Mouse (Mus musculus): ENCODE measurements around the gene Fads6.
A peak's percentile ranks its signal among the peaks of the same experiment; 100 is the strongest.

Fads6 gene

GRCm38 (mm10) chr11:115275509-115275908, 22.0 kb downstream of the Fads6 start:
- DNase-seq: no peak

GRCm38 (mm10) chr11:115274771-115275170, 22.7 kb downstream of the Fads6 start:
- no peak for DNase-seq

DNA sequence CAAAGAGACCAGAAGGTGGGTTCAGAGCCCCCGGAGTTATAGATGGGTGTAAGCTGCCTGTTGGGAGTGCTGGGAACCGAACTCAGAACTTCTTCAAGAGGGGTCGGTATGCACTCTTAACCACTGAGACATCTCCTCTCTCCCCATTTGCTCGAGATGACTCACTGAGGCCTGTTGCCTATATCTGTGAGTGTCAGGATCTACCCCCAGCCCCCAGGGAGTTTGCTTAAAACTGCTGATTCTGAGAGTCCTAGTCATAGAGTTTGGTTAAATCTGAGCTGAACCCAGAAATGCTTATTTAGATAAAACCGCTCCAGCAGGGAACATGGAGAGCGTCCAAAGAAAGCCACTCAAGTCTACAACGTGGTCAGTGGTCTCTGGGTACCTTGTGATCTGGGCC, 23.3 kb downstream of the Fads6 start:
- DNase-seq: no peak

- DNase-seq: no peak
Observed at GRCm38 (mm10) chr11:115273735-115274134, 23.7 kb downstream of the Fads6 start.

GRCm38 (mm10) chr11:115272894-115273498, 24.5 kb downstream of the Fads6 start:
- DNase-seq: no peak

DNA sequence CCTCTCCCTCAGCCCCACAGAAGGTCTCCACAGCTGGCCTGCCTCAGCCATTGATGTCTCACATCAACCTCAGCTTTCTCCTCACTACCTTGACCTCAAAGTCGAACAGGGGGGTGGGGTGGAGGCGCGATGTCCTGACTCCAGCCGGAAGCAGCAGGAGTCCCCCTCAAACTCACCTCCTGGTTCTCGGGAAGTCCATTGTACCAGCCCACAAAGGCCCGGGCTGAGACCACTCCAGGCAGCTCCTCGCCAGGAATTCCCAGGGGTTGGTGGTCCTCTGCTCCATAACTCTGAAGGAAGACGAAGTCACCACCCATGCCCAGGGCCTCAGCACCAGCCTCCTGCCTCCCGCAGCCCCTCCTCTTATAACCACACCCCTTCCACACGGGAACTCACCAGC, 26.0 kb downstream of the Fads6 start:
- no peak for DNase-seq

- DNase-seq: no peak
Observed at GRCm38 (mm10) chr11:115271052-115271451, 26.4 kb downstream of the Fads6 start.

- DNase-seq: peak; percentile 82
Observed at GRCm38 (mm10) chr11:115270148-115270861, 27.2 kb downstream of the Fads6 start.

DNA sequence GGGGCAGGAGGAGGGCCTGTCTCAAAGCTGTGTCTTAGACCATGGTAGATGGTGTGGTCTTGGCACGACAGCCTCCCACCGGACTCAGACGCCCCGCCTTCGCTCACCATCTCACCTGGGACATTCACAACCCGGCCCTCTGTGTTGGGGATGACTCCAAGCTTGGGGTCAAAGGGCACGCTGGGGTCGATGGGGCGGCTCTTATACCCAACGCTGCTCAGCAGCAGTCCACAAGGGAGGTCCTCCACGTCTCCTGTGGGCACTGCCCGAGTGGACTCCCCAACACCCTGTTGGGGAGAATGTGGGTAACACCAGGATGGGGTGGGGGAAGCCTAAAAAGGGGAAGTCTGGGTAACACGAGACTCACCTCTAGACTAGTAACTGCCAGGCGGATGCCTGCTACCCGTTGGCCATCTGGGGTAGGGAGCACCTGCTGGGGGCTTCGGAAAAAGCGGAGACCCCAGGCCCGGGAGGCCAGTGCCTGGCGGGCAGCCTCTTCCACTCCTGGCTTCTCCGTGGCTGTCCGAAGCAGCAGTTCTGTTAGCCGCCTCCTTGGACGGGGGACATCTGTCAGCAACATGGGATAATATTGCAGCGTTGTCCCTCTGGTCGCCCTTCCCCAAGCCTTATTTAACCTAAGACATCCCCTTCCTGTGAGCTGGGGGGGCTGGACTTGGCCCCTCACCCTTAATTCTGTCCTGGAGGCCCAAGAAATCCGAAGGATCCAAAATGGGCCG, 28.0 kb downstream of the Fads6 start:
- no peak for DNase-seq

GRCm38 (mm10) chr11:115267958-115268357, 29.5 kb downstream of the Fads6 start:
- DNase-seq: no peak

GRCm38 (mm10) chr11:115267061-115267883, 30.2 kb downstream of the Fads6 start, which contains the start of gene Grin2c:
Gene Grin2c, minus strand, starts transcription at chr11:115267243.
- no peak for DNase-seq

GRCm38 (mm10) chr11:115266400-115266778, 31.1 kb downstream of the Fads6 start:
- DNase-seq: no peak

- DNase-seq: no peak
Observed at GRCm38 (mm10) chr11:115265771-115266399, 31.6 kb downstream of the Fads6 start.

GRCm38 (mm10) chr11:115264862-115265668, 32.4 kb downstream of the Fads6 start:
- DNase-seq: no peak

GRCm38 (mm10) chr11:115264136-115264861, 33.2 kb downstream of the Fads6 start:
- no peak for DNase-seq

GRCm38 (mm10) chr11:115262954-115263353, 34.5 kb downstream of the Fads6 start:
- no peak for DNase-seq

GRCm38 (mm10) chr11:115259134-115259533, 38.3 kb downstream of the Fads6 start:
- no peak for DNase-seq

DNA sequence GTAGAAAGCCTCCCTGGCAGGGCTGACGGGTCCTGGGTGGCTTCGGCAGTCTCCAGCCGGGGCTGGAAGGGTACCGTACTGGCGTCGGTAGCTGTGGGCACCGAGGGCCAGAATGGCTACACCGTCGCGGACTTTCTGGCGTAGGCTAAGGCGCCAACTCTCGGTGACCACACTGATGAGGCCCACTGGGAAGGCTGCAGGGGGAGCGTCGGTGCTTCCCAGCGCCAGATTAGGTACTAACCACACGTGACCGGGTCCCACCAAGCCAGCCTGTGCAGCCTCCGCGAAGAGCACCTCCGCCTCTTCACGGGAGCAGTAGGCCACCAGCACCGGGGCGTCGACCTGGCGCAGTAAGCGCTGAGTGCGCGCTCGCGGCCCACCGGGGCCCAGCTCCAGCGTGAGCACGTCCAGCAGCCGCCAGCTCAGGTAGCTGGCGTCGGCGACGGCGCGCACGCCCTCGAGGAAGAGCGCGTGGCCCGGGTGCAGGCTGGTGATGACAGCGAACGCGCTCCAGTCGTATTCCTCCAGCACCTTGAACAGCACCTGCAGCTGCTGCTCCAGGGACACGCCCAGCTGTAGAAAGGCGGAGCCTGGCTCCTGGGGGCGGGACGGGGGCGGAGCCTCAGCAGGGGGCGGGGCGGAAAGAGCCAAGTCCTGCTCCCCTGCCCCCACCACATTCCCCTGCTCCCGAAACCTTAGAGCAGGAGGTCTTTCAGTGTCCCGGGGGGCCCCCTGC, 39.5 kb downstream of the Fads6 start:
- DNase-seq: peak; percentile 32

- DNase-seq: no peak
Observed at GRCm38 (mm10) chr11:115251258-115251657, 46.2 kb downstream of the Fads6 start.

Measured in kidney, postnatal 14 days (tissue).